Mouse (Mus musculus) gastrocnemius, postnatal 36 days (tissue): Measurements from ENCODE around the gene Olfr384. TPM values are rescaled to one million over a fixed set of nuclear protein-coding genes. Genes with fewer than 3 reads are reported as not detected.
"Not testable (repeated sequence)": the region's sequence is repeated elsewhere in the genome, so short reads cannot be mapped to it uniquely, and the experiment has no call there.

Experiments used
- DNase-seq, 2 experiments: peaks; one replicate each; pipeline ENCODE4 v3.0.0; 2022
- intact Hi-C: fragments of 180-260 bp; cut with DNase I; formaldehyde crosslinking; loops from one replicate; pipeline ENCODE4 v1.15.1; 2025
- long read RNA-seq, 2 experiments: library from polyadenylated mRNA; stranded (forward); transcript quantifications; one replicate each; pipeline ENCODE4 v2.0.0; 2021
- total RNA-seq, 2 experiments: library from RNA; stranded (reverse); gene quantifications; 2 replicates each; pipeline ENCODE4 v1.2.3; 2021

The Olfr384 gene
- not detected for total RNA-seq
- long read RNA-seq, experiment 1 = 0 reads
- long read RNA-seq, experiment 2 = 0 reads

DNA sequence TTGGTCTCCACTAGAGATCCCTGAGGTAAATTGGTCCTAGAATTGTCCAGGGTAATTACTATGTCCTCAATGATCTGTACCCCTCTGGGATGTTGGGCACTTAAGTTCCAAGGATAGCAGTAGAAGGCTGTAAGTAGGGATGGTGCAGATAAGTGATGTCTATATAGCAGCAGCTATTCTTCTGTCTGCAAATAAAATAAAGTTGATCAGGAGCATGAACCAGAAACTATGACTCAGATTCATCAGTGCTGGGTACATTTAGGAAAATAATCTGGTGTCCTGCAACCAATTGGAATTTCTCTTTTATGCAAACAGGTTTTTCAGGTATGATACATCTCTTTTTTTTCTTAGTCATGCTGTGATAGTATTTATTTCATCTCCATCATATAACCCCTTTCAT lies at the start of gene Olfr384:
Olfr384 (plus strand) TSS at position 301 of the 400 bp plus-strand sequence.
- intact Hi-C loops = no loop called here
- no peak for DNase-seq

GRCm38 (mm10) chr11:73579871-73580270 lies 18.5 kb upstream of the Olfr384 start:
- intact Hi-C loops = no loop called here
- DNase-seq = no peak

- DNase-seq, intact Hi-C loops: not testable (repeated sequence)
These were observed 15.2 kb upstream of the Olfr384 start for GRCm38 (mm10) chr11:73583188-73583587.

DNA sequence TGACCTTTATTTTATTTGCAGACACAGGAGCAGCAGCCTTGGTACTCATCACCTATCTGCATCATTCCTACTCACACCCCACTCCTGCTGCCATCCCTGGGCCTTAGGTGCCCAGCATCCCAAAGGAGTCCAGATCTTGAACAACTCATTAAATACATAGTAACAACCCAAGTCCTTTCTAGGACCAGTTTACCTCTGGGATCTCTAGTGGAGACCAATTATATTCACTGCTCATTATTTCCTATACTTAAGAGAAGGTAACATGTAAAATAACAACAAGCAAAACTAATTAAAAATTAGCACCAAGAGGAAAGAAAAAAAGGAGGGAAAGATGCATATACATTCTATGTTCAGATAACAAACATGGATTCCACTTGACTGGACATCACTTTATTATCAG lies 5.5 kb upstream of the Olfr384 start, which contains the start of gene Olfr385:
Olfr385 (minus strand) TSS at position 101 of the 400 bp plus-strand sequence.
- intact Hi-C loops = no loop called here
- DNase-seq = no peak

Other genes with a start within 250 kb of the Olfr384 start
- not detected for gene Olfr20, start 247.8 kb upstream of the Olfr384 start, total RNA-seq
- gene Olfr376, start 227.3 kb upstream of the Olfr384 start, total RNA-seq = not detected
- not detected for gene Olfr1, start 199.0 kb upstream of the Olfr384 start, total RNA-seq
- gene Olfr378, start 170.1 kb upstream of the Olfr384 start, total RNA-seq = not detected
- not detected for gene Olfr380, start 141.1 kb upstream of the Olfr384 start, total RNA-seq
- not detected for gene Olfr381, start 107.0 kb upstream of the Olfr384 start, total RNA-seq
- gene Olfr382, start 81.4 kb upstream of the Olfr384 start, total RNA-seq = not detected
- gene Olfr385, start 5.6 kb upstream of the Olfr384 start, total RNA-seq = not detected
- not detected for gene Zfp735, start 90.2 kb downstream of the Olfr384 start, total RNA-seq
- not detected for gene Olfr389, start 182.1 kb downstream of the Olfr384 start, total RNA-seq
- gene Olfr390, start 184.4 kb downstream of the Olfr384 start, total RNA-seq = not detected
- not detected for gene Olfr391-ps, start 204.5 kb downstream of the Olfr384 start, total RNA-seq
- gene Olfr392, start 218.5 kb downstream of the Olfr384 start, total RNA-seq = not detected